Mouse (Mus musculus): ENCODE data around the gene Spryd3.

GRCm38 (mm10) chr15:102082148-102082547 lies 53.9 kb downstream of the Spryd3 start:
- TF ChIP-seq POLR2A (IDR thresholded peaks at IDR 0.05; ENCODE audit: low read depth, low read length) (no peak), CTCF (IDR thresholded peaks at IDR 0.05; ENCODE audit: borderline replicate concordance, insufficient read depth, low read length) (no peak)

Data from embryonic fibroblast, embryonic 13.5 days (primary cell).